Mouse (Mus musculus) ES-Bruce4 (cell line): ENCODE results near the gene Mrpl1.

Experiments
- EP300 ChIP-seq: IDR thresholded peaks from 2 replicates; pipeline ENCODE4 v1.6.1; 2011; ENCODE audit warnings: low read depth, low read length; ENCODE audit not compliant: insufficient read depth
- POLR2A ChIP-seq: IDR thresholded peaks from one replicate; pipeline ENCODE4 v1.8.1; 2011; ENCODE audit warnings: low read length; ENCODE audit not compliant: insufficient read depth

- TF ChIP-seq POLR2A (no peak), EP300 (no peak)
Observed at GRCm38 (mm10) chr5:96222964-96223363, 13.7 kb downstream of the Mrpl1 start.
